Mouse (Mus musculus) left cerebral cortex, adult 2 months (tissue): ENCODE measurements around the gene Smchd1. TPM values are rescaled to one million over a fixed set of nuclear protein-coding genes. Genes with fewer than 3 reads are reported as not detected.

ENCODE experiments used
- DNase-seq, 2 experiments: peaks; one replicate each; pipeline ENCODE4 v3.0.0; 2021 to 2022; ENCODE audit warnings: low spot score in 2 of 2, mixed read lengths in 1 of 2; ENCODE audit errors: extremely low spot score in 1 of 2
- H3K27ac ChIP-seq: fragments of 200-600 bp; 2 replicates; pipeline ENCODE4 v1.8.1; 2022
- H3K4me3 ChIP-seq: fragments of 200-600 bp; 2 replicates; pipeline ENCODE4 v1.8.1; 2022
- CTCF ChIP-seq: fragments of 200-600 bp; IDR thresholded peaks from 2 replicates; pipeline ENCODE4 v1.8.1; 2022; ENCODE audit warnings: antibody characterized with exemption, mild to moderate bottlenecking, moderate library complexity
- intact Hi-C: fragments of 180-260 bp; cut with DNase I; formaldehyde crosslinking; loops from one replicate; pipeline ENCODE4 v1.15.1; 2025
- long read RNA-seq, 2 experiments: library from polyadenylated mRNA; stranded (forward); transcript quantifications; one replicate each; pipeline ENCODE4 v2.0.0; 2021; ENCODE audit warnings: borderline mapping rate in 2 of 2
- total RNA-seq, 2 experiments: library from RNA; stranded (reverse); gene quantifications; 2 replicates each; pipeline ENCODE4 v1.2.3; 2021

The Smchd1 gene
- 10 to 100 TPM; 32.5 to 34.5 TPM for total RNA-seq
- long read RNA-seq, experiment 1, full-length matches to known transcripts: 7 of 10 reads
- long read RNA-seq, experiment 1, partial matches to known transcripts: 1 of 10 reads
- long read RNA-seq, experiment 1, other reads (novel, unspliced or antisense): 2 of 10 reads
- long read RNA-seq, experiment 2, full-length matches to known transcripts: 13 of 20 reads
- long read RNA-seq, experiment 2, partial matches to known transcripts: 7 of 20 reads
- long read RNA-seq, experiment 2, other reads (novel, unspliced or antisense): 0 of 20 reads

DNA sequence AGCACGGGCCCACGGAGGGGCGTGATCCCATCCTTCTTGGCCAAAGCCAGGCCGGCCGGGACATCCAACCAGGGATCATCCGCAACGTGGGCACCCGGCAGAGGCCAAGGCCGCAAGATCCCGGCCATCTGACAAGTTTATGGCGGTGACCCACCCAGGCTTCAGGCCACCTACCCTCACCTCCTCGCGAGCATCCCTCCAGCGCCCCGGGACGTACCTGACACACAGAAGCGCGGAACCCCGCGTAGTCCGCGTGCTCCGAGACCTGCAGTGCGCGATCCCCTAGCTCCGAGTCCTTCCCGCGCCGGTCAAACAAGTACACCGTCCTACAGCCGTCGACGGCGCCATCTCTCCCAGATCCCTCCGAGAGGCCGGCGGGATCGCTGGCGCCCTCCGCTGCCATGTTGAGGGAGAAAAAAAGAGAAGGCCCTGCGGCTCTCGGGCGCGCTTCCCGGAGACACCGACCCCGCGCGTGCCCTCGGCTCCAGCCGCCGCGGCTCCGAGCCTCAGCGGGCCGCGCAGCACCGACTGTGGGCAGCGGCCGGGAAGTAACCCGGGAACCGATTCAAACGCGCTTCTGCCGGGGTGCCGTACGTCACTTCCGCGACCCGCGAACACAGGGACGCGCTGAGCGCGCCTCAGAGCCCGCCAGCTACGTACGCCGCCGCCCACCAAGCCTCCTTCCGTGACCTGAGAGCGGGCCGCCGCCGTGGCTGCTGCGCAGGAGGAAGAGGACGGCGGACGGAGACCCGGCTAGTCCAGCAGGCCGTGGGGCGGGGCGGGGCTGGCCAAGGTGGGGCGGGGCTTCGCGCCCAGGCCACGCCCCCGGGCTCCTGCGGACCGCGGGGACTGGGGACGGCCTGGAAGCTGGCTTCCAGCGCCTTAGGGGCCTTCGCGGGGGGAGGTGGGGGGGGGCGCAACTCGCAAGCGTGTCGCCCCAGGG, at the start of gene Smchd1:
TSS of gene Smchd1 (minus strand) at position 582 of the 943 bp plus-strand sequence.
- intact Hi-C loops: loop anchor here (1.0 to 5.0 kb wide), 2 partner anchors 52 to 142 kb away; partner anchors contain the start of gene Wdr43
- Histone ChIP-seq H3K27ac (peak within 1 kb of the TSS; percentile 97), H3K4me3 (peak within 1 kb of the TSS; percentile 95)
- DNase-seq: peak; percentile 92 to 93
- no peak; the same call in none of the 2 replicates for TF ChIP-seq CTCF

DNA sequence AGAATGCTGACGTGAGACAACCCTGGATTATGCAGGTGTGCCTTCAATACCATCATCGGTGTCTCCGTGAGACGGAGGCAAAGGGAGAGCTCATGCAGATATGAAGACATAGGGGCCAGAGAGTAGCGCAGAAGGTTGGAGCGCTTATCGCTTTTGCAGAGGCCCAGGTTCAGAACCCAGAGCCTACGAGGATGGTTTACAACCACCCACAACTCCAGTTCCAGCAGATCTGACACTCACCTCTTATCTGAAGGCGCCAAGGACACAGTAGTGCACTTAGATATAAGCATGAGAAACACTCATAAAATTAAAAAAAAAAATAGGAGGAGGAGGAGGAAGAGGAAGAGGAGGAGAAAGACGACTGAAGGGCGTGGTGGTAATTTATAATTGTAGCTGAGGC, 35.2 kb upstream of the Smchd1 start:
- H3K4me3 ChIP-seq: no peak overlapping the region
- intact Hi-C loops: no loop called here
- H3K27ac ChIP-seq: no peak overlapping the region
- no peak for TF ChIP-seq CTCF
- no peak for DNase-seq

DNA sequence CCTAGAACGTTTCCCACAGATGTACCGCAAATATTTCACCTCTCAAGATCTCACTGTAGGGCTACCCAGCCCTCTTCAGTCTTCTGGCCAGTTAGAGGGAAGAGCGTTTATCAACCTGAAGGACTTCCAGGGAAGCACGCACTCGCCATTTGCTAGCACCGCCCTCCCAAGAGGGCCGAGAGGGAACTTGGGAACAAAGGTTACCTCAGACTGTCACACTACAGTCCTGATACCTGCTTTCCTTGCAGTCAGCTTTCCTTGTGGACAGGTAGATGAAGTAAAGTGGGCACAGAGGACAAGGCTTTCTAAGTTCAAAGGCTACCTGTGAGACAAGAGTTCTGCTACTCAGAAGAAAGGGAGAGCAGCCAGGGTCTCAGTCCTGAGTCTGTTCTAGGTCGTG, 31.7 kb upstream of the Smchd1 start:
- no peak for TF ChIP-seq CTCF
- intact Hi-C loops: no loop called here
- DNase-seq: no peak
- H3K27ac ChIP-seq: no peak overlapping the region
- no peak overlapping the region for H3K4me3 ChIP-seq

DNA sequence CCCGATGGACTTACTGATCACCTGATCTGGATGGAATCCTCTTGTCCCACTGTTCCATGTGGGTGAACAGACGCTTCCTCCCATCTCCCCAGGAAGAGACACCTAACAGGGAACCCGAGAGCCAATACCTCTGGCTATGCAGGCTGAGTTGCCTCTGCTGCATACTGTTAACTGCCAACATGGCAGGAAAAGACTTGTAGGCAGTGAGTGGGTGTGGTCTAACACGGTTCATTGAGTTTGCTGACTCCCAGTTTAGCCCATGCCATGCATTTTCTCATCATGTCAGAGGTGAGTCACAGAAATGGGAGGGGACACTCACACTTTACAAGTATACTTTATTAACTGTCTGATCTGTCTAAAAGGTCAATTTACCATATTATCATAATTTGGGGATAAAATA, 20.6 kb upstream of the Smchd1 start:
- intact Hi-C loops: no loop called here
- no peak overlapping the region for H3K4me3 ChIP-seq
- DNase-seq: no peak
- TF ChIP-seq CTCF: no peak
- H3K27ac ChIP-seq: no peak overlapping the region

DNA sequence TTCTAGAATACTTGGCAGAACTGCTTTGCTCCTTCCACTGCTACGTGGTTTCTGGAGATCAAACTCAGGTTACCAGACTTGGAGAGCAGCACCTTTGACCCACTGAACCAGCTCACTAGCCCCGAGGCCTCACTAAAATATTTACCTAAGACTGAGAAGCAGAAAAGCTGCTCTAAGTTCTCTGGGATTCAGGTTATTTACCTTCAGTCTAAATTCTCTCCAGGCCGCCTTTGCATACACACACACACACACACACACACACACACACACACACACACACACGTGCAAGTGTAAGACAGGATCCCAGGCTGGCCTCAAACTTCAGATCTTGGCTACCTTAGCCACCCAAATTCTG, 16.2 kb upstream of the Smchd1 start:
- H3K4me3 ChIP-seq: no peak overlapping the region
- no peak for DNase-seq
- no peak overlapping the region for H3K27ac ChIP-seq
- no peak for TF ChIP-seq CTCF
- intact Hi-C loops: no loop called here

DNA sequence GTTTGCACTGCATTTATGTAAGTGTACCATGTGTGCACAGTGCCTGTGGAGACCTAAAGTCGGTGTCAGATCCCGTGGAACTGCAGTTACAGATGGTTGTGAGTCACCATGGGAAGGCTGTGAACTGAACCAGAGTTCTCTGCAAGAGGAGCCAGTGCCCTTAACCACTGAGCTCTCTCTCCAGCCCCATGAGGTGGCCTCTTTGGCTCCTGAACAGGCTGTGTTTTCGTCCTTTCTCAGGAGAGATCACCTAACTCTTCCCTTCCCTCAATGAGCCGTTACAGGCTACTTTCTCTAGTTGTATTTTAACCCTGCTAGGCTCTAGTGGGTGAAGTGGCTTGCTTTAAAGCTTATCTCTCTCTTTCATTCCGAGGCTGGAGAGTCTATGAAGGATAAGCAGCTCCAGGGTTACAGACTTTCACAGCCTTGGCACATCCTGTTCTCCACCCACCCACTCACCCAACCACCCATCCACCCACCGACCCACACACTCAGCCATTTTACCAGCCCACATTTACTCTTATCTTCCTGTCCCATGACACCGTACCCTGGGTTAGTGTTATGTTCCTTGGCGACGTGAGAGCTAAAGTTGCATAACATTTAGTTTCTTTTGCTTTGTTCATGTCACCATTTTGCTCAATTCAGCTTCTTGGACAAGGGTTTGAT, 15.7 kb upstream of the Smchd1 start:
- Histone ChIP-seq H3K27ac (no peak overlapping the region), H3K4me3 (no peak overlapping the region)
- no peak for DNase-seq
- no peak for TF ChIP-seq CTCF
- intact Hi-C loops: no loop called here

DNA sequence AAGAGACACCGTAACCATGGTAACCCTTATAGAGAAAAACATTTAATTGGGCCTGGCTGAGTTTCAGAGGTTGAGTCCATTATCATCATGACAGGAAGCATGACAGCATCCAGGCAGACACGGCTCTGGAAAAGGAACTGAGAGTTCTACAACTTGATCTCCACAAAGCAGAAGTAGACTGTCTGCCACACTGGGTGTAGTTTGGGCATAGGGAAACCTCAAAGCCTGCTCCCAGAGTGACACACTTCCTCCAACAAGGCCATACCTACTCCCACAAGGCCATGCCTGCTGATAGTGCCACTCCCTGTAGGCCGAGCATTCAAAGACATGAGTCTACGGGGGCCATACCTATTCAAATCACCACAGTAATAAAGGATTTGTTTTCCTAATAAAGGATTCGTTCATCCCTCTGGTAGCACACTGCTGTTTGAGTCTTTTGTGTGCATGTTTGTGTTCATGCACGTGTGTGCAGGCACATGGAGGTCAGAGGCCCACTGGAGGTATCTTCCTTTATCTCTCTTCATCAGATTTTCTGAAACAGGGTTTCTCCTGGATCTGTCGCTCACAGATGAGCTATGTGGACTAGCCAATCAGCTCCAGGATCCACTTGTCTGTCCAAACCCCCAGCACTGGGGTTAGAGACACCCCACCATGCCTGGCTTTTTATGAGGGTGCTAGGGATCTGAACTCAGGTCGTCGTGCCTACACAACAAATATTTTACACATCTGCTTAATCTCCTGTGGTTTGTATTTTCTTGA, 14.7 kb upstream of the Smchd1 start:
- no peak overlapping the region for H3K27ac ChIP-seq
- no peak overlapping the region for H3K4me3 ChIP-seq
- no peak for TF ChIP-seq CTCF
- no peak for DNase-seq
- intact Hi-C loops: no loop called here

DNA sequence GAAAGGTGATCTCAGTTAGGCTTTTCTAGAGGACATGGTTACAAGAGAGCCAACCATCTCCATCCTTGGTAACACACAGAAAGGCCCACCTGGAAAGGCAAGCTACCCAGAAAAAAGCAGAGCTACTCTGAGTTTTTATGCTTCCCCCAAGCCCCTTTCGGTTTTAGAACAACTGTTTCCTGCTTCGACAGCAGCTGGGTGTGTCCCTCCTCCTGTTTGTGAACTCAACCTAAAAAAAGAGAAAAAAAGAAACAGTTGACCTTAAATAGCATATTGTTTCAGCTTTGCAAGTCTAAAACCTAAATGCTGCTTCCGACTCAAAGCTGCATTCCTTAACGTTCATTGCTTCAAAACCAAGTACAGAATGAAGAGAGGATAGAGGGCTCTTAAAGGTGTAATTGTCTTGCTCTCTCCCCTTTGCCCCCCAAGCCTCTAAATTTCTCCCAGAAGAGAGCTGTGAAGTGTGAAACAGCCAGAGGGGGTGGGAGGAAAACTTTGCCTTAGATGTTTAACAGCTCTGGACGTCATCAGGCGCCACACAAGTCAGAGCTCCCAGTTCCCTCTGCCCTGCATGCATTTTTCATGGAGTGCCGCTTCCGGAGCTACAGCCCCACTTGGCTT, 11.2 kb upstream of the Smchd1 start:
- no peak for DNase-seq
- Histone ChIP-seq H3K4me3 (peak overlapping the region; percentile 9), H3K27ac (peak overlapping the region; percentile 75)
- intact Hi-C loops: no loop called here
- no peak for TF ChIP-seq CTCF

DNA sequence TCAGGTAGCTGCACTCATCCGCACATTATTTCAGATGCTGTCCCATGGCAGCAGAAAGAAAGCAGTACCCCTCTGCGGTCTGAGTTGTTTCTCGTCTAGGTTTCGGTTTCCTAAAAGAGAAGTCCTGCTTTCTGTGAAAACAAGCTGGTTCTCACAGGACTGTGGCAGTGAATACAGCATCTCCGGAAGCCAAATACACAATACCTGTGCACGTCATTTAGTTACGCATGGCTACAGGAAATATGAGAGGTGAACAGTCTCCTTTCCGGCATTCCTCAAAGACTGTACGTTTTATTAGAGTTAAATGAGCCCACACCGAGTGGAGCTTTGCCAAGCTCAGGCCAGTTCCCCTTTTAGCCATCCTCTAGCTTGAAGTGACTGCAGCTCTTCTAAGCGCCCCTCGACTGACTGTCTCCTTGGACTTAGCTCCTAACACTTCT, 10.7 kb upstream of the Smchd1 start:
- no peak for DNase-seq
- H3K4me3 ChIP-seq: peak overlapping the region; percentile 9
- intact Hi-C loops: no loop called here
- TF ChIP-seq CTCF: no peak
- H3K27ac ChIP-seq: peak overlapping the region; percentile 75

DNA sequence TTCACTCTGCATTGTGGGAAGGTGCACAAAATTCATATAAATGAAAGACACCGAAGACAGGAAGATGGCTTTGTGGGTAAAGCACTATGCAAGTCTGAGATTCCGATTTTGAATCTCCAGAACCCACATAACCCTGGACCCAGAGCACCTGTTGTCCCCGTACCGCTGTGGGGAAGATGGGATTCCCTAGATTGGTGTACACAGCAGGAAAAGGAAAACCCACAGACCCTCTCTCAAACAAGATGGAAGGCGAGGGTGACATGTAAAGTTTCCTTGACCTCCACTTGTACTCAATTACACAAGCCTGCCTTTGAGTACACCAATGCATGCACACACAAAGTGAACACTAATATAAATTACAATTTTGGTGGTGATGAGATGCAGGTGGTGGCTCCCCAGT, 9.6 kb upstream of the Smchd1 start:
- intact Hi-C loops: no loop called here

More for the DNA sequence above, 9.6 kb upstream of the Smchd1 start:
- Histone ChIP-seq H3K4me3 (no peak overlapping the region), H3K27ac (no peak overlapping the region)
- no peak for DNase-seq
- TF ChIP-seq CTCF: no peak
